Mouse (Mus musculus) kidney, adult 11 months (tissue): Measurements from ENCODE around the gene Wee2.

Experiments used
- DNase-seq: peaks from one replicate; pipeline ENCODE4 v3.0.0; 2022

The Wee2 gene

GRCm38 (mm10) chr6:40436047-40436483 is 2.8 kb upstream of the Wee2 start, which contains the start of gene E330009J07Rik:
Gene E330009J07Rik, minus strand, starts transcription at chr6:40436135.
- peak; percentile 76 for DNase-seq

GRCm38 (mm10) chr6:40439731-40440130 is 843 bp downstream of the Wee2 start:
- no peak for DNase-seq

DNA sequence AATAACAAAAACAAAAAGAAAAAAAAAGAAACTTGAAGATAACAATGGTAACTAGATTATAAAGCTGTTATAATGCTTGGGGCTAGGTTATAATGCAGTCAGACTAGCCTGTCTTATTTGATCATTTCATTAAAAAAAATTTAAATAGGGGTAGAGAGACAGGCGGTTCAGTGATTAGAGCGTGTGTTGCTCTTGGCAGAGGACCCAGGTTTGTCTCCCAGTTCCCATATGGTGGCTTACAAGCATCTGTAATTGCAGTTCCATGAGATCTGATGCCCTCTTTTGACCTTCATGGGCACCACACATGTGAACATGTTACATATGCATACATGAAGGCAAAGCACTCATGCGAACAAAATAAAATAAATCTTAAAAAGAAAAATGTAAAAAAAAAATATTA is 2.4 kb downstream of the Wee2 start:
- no peak for DNase-seq

- no peak for DNase-seq
Observed at GRCm38 (mm10) chr6:40441755-40442154, 2.9 kb downstream of the Wee2 start.

DNA sequence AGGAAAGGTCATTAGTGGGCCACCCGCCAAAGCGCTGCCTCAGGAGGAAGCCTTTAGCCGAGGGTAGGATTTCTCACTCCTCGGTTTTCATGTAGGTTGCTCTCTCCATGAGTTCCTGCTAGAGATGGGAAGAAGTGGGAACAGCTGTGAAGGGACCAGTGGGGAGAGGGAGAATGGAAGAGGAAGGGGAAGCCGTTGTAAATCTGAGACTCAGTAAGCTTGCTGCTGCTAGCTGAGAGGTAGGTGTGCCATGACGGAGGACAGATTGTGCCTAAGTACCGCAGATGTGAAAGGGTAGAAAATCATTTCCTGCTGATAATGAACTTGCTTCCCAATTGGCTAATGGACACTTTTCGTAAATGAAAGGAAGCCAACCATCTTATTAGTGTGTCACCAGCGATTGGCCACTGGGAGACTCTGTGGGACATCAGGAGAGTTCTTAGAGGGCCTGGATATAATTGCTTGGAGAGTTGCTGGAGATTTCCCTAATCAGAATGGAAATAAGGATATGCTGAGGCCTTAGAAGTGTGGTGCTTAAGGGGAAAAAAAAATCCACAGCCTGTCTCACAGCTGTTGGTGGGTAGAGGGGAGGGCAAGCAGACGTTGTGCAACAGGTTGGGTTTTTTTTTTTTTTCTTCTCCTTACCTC is 4.5 kb downstream of the Wee2 start:
- DNase-seq: no peak

GRCm38 (mm10) chr6:40448626-40449025 is 9.7 kb downstream of the Wee2 start:
- no peak for DNase-seq

DNA sequence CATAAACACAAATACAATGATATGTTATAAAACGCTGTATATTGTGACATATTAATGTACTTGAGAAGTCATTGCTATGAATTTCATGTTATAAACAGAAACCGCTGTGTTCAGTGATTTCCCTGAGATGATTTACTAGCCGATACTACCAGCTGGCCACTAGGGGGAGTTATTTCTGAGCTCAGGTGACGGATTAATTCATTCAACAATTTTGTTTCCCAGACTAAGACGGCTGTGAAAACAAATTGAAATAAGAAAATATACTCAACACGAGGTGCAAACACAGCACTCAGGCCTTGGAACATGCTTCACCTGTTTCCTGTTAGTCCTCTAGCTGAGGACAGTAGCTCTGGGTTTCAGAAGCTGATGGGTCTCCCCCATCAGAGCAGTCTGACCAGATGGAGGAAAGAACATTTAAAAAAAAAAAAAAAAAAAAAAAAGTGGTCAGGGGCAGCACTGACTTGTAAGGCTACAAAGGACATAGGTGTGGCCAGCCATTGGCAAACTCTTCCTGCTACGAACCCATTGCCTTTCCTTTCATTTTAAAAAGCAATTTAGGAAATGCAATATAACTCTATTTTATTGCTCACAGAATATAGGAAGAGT is 15.7 kb downstream of the Wee2 start:
- DNase-seq: no peak

DNA sequence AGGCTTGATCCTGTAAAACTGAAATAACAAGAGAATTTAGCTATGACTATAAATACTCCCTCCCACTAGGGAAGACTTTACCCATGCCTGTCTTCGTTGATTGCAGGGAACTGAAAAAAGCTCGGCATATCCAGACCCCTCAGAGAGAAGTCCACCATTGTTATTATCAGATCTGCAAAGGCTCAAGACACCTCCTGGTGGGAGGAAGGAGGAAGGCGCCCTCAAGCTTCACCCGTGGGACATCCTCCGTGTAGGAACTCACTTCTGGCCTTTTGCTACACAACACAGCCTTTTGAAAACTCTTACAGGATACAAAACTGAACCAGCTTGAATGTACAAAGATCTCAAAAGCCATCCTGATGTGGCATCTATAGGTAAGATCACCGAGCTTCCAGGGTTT is 26.8 kb downstream of the Wee2 start:
- no peak for DNase-seq

DNA sequence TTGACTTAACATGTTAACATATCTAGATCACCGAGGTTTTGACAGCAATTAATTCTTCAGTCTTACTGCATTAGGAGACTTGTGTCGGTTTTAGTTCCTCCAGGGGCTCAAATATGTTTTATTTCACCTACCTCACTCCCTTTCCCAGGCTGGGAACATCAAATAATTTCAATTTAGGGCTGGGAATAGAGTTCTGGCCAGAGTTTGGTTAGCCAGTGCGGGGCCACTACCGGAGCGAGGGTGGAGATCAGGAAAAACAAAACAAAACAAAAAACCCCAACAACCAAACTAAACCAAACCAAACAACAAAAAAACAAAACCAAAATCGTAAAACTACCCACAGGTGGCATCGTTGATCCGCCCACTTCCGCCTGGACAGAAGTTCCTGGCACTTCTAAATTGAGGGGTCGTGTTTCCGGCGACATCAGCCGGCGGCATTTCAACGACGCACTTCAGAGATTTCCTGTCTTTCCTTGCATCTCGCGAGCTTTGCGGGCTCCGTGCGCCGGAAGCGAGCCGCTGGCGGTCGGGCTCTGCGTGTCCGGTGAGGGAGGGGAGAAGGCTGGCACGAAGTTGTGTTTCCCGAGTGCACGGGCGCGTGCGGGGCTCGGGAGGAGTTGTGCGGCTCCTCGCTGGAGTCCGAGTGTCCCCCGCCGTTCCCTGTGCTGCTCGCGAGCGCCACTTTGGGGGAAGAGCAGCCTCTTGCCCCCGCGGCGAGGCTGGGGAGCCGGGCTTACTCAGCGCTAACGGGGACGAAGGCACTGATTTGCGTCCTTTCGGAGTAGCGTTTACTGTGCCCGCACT is 32.2 kb downstream of the Wee2 start, which contains the start of gene Ssbp1:
Gene Ssbp1 (plus strand): TSS at position 437 of the 804 bp plus-strand sequence.
- DNase-seq: peak; percentile 89

DNA sequence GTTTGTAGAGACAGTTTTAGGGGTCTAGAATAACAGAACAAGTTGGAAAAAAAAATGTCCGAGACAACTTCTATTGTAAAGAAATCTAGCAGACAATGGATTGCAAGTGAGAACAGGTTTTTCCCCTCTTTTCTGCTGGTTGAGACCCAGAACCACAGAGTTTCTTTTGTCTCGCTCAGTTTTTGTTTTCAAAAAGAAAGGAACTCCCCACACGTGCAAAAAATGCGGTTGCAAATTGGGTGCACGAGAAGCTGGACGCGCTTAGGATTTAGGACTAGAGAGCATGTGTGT is 32.8 kb downstream of the Wee2 start:
- no peak for DNase-seq

GRCm38 (mm10) chr6:40476132-40476531 is 37.2 kb downstream of the Wee2 start:
- no peak for DNase-seq

DNA sequence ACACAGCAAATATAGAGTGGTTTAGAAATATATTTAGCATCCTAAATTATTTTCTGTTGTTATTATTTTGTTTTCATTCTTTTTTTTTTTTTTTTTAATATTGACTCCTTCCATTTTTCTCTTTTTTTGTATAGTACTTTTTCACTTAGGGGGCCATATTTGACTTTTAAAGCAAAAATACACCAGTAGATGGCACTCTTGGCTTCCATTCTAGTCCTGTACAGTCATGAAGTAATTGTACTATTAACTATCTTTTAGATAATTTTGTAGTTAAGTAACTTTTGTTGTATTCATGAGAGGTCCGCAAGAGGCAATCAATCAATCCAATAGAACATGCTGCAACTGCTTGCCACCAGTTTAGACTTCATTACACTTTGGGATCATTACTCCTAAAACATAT is 40.8 kb downstream of the Wee2 start:
- DNase-seq: no peak

DNA sequence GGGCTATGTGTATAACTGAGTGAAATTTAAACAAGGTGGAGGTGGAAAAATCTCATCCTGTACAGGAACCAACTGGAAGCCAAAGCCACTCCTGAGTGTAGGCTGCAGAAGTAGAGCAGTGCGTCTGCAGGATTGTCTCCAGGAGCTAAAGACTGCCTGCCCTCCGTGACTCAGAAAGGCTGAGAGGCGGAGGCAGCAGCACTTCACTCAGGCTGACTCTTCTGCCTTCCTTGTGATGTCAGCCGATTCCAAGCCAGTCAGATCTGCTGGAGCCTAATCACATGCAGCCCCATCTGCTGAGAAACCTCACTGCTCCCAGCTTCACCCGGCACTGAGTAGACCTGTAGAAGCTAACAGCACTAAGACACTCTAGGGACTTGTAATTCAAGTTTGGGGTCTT is 43.4 kb downstream of the Wee2 start:
- DNase-seq: no peak

- DNase-seq: no peak
Observed at GRCm38 (mm10) chr6:40490933-40491332, 52.0 kb downstream of the Wee2 start, which contains the start of gene Tas2r137. Gene Tas2r137, plus strand, starts transcription at chr6:40491233.

- no peak for DNase-seq
Observed at GRCm38 (mm10) chr6:40493229-40493628, 54.3 kb downstream of the Wee2 start, which contains the start of gene Tas2r108. Gene Tas2r108, plus strand, starts transcription at chr6:40493529.
